Mouse (Mus musculus): ENCODE measurements around the gene Smndc1. TPM values are rescaled to one million over a fixed set of nuclear protein-coding genes. Genes with fewer than 3 reads are reported as not detected.
A peak's percentile ranks its signal among the peaks of the same experiment; 100 is the strongest.

Gene Smndc1
- polyA plus RNA-seq (2015; fragmentation: Nextera tagmentation; extraction: Ambion mirVana) = 35.8 and 40.0 TPM in 2 replicates

GRCm38 (mm10) chr19:53390495-53391007 is at the start of gene Smndc1:
Gene Smndc1, minus strand, starts transcription at chr19:53390578.
- Histone ChIP-seq H3K9ac (replicated peaks; ENCODE audit: low read depth) (peak within 1 kb of the TSS; percentile 99), H3K4me3 (ENCODE audit: low read depth, low read length) (peak within 1 kb of the TSS; percentile 97), H3K27ac (ENCODE audit: low read length) (peak within 1 kb of the TSS; percentile 100), H3K9me3 (ENCODE audit: low read length) (no peaks in the 10 kb centered on the region), H3K4me1 (ENCODE audit: insufficient read depth, low read depth, low read length) (peaks cover 8% of the 10 kb centered on the region; the same call in 1 of the 2 replicates), H3K4me2 (replicated peaks; ENCODE audit: low read depth, low read length) (peak within 1 kb of the TSS; percentile 73), H3K27me3 (replicated peaks; ENCODE audit: insufficient read depth, low read length) (no peaks in the 10 kb centered on the region), H3K36me3 (ENCODE audit: insufficient read depth, low read length) (peaks cover 25% of the 10 kb centered on the region; the same call in 1 of the 2 replicates)
- 1% methylated on average over 47 of the region's 48 CpGs for WGBS
- DNase-seq (ENCODE audit: low spot score) = peak; percentile 100
- ATAC-seq = peak; percentile 97
- TF ChIP-seq CTCF (IDR thresholded peaks at IDR 0.05) (no peak), EP300 (IDR thresholded peaks at IDR 0.05) (0 out of 2 replicates have a peak, but pooled peaks have one; percentile 64)

GRCm38 (mm10) chr19:53439340-53439739 is 49.0 kb upstream of the Smndc1 start:
- no peaks in the 10 kb centered on the region for H3K4me1 ChIP-seq (ENCODE audit: insufficient read depth, low read depth, low read length)
- 45% methylated on average over 7 of the region's 7 CpGs for WGBS
- ATAC-seq (no peak), DNase-seq (ENCODE audit: low spot score) (no peak)
- TF ChIP-seq CTCF (IDR thresholded peaks at IDR 0.05) (no peak), EP300 (IDR thresholded peaks at IDR 0.05) (no peak)
- no peaks in the 10 kb centered on the region for H3K9me3 ChIP-seq (ENCODE audit: low read length)
- no peak overlapping the region for H3K4me2 ChIP-seq (replicated peaks; ENCODE audit: low read depth, low read length)
- no peaks in the 10 kb centered on the region for H3K36me3 ChIP-seq (ENCODE audit: insufficient read depth, low read length)
- H3K9ac ChIP-seq (replicated peaks; ENCODE audit: low read depth) = no peak overlapping the region
- H3K4me3 ChIP-seq (ENCODE audit: low read depth, low read length) = no peak overlapping the region
- H3K27me3 ChIP-seq (replicated peaks; ENCODE audit: insufficient read depth, low read length) = no peaks in the 10 kb centered on the region
- no peak overlapping the region for H3K27ac ChIP-seq (ENCODE audit: low read length)

- Histone ChIP-seq H3K9ac (replicated peaks; ENCODE audit: low read depth) (no peak overlapping the region), H3K9me3 (ENCODE audit: low read length) (no peaks in the 10 kb centered on the region), H3K4me2 (replicated peaks; ENCODE audit: low read depth, low read length) (no peak overlapping the region), H3K4me1 (ENCODE audit: insufficient read depth, low read depth, low read length) (no peaks in the 10 kb centered on the region), H3K4me3 (ENCODE audit: low read depth, low read length) (no peak overlapping the region), H3K27me3 (replicated peaks; ENCODE audit: insufficient read depth, low read length) (no peaks in the 10 kb centered on the region), H3K27ac (ENCODE audit: low read length) (peak overlapping the region; percentile 20; the same call in 1 of the 2 replicates), H3K36me3 (ENCODE audit: insufficient read depth, low read length) (no peaks in the 10 kb centered on the region)
- 74% methylated on average over 8 of the region's 8 CpGs for WGBS
- no peak for TF ChIP-seq EP300 (IDR thresholded peaks at IDR 0.05)
- no peak for ATAC-seq
- DNase-seq (ENCODE audit: low spot score) = no peak
Measured at GRCm38 (mm10) chr19:53437991-53438390, 47.6 kb upstream of the Smndc1 start.

DNA sequence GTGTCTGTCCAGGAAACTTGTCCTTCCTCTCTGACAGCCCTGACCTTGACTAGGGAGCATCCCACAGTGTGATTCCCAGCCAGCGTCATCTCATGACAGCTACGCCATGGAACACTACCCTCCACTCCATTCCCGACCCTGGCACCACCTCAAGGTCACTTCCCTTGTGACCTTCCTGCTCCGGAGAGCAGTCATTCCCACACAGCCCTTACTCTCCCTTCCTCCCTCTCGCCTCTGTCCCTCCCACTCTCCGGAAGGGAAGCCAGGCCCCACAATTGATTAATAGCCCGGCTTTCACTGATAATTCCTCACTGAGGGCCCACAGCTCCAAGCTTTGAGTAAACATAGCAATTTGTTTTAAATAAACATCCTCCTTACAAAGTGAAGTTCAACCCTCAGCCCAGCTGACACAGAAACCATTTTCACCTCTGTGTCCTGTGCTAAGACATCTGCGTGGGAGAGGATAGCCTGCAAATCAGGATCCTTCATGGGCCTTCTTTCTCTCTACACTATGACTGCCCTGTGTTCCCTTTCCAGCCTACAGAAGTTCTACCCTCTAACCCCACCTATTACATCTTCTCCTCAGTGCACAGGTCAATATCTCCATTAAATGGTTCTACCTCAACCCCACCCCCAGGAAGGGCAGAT is 47.1 kb upstream of the Smndc1 start:
- TF ChIP-seq EP300 (IDR thresholded peaks at IDR 0.05) (peak; percentile 86), CTCF (IDR thresholded peaks at IDR 0.05) (no peak)
- peak; percentile 89 for ATAC-seq

DNA sequence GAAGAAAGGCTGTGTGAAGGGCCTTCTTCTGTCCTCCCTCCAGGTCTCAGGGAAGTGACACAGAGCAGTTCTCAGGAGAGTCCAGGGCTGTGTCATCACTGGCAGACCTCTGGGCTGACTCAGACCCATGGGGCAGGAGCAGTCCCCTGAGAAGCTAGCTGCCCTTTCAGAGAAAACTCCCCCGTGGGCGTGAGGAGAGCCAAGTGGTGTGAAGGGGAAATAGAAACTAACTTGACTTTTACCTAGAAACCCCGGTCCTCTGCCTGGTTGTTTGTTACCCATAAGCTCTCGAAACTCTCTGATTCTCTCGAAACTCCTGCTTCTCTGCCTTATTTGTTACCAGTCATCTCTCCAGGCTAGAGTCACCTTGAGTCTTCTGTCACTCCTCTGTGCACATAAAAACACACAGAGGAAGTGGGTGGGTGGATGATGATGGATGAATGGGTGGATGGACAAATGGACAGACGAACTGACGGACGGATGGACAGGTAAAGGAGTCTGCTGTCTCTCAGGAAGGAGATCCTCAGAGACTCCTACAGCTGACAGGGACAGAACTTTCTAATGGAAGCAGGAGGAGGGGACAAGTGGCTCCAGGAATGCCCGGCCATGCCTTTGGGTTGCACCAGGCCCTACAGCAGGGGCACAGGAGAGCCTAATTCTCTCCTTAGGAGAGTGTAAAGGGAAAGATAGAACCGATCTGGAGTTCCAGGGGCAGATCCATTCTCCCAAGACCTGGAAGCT is 43.7 kb upstream of the Smndc1 start:
- no peak overlapping the region for H3K27ac ChIP-seq (ENCODE audit: low read length)
- H3K4me1 ChIP-seq (ENCODE audit: insufficient read depth, low read depth, low read length) = no peaks in the 10 kb centered on the region
- TF ChIP-seq EP300 (IDR thresholded peaks at IDR 0.05) (no peak), CTCF (IDR thresholded peaks at IDR 0.05) (no peak)
- no peaks in the 10 kb centered on the region for H3K27me3 ChIP-seq (replicated peaks; ENCODE audit: insufficient read depth, low read length)
- DNase-seq (ENCODE audit: low spot score) = no peak
- H3K9me3 ChIP-seq (ENCODE audit: low read length) = no peaks in the 10 kb centered on the region
- WGBS = 67% methylated on average over 10 of the region's 10 CpGs
- no peak overlapping the region for H3K4me3 ChIP-seq (ENCODE audit: low read depth, low read length)
- H3K9ac ChIP-seq (replicated peaks; ENCODE audit: low read depth) = no peak overlapping the region
- no peak overlapping the region for H3K4me2 ChIP-seq (replicated peaks; ENCODE audit: low read depth, low read length)
- H3K36me3 ChIP-seq (ENCODE audit: insufficient read depth, low read length) = no peaks in the 10 kb centered on the region
- ATAC-seq = no peak

More for the DNA sequence above, 47.1 kb upstream of the Smndc1 start:
- H3K9ac ChIP-seq (replicated peaks; ENCODE audit: low read depth) = no peak overlapping the region
- no peaks in the 10 kb centered on the region for H3K9me3 ChIP-seq (ENCODE audit: low read length)
- H3K36me3 ChIP-seq (ENCODE audit: insufficient read depth, low read length) = no peaks in the 10 kb centered on the region
- peak overlapping the region; percentile 20; the same call in 1 of the 2 replicates for H3K27ac ChIP-seq (ENCODE audit: low read length)
- no peaks in the 10 kb centered on the region for H3K4me1 ChIP-seq (ENCODE audit: insufficient read depth, low read depth, low read length)
- WGBS = 26% methylated on average over 7 of the region's 8 CpGs
- peak; percentile 75 for DNase-seq (ENCODE audit: low spot score)
- H3K4me3 ChIP-seq (ENCODE audit: low read depth, low read length) = no peak overlapping the region
- H3K27me3 ChIP-seq (replicated peaks; ENCODE audit: insufficient read depth, low read length) = no peaks in the 10 kb centered on the region
- no peak overlapping the region for H3K4me2 ChIP-seq (replicated peaks; ENCODE audit: low read depth, low read length)

DNA sequence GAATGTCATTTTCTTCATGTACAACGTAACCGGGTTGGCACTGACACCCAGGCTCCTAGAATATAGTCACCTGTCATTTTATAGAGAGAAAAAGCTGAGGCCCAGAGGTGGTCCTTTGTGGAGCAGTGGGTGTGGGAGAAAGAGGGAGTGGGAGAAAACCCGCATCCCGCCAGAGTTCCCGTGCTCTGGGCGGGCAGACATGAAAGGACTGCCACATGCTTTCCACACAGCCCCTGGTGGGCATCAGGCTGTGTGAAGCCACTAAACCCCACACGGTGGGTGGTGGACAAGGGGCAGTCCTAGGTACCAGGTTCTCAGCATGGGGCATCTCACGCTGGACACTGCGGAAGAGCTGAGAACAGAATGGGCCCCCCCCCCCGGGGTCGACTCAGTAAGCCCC is 40.6 kb upstream of the Smndc1 start:
- H3K4me1 ChIP-seq (ENCODE audit: insufficient read depth, low read depth, low read length) = no peaks in the 10 kb centered on the region; the same call in 1 of the 2 replicates
- TF ChIP-seq EP300 (IDR thresholded peaks at IDR 0.05) = no peak
- TF ChIP-seq CTCF (IDR thresholded peaks at IDR 0.05) = no peak

More for the DNA sequence above, 40.6 kb upstream of the Smndc1 start:
- Histone ChIP-seq H3K4me2 (replicated peaks; ENCODE audit: low read depth, low read length) (no peak overlapping the region), H3K4me3 (ENCODE audit: low read depth, low read length) (no peak overlapping the region), H3K27me3 (replicated peaks; ENCODE audit: insufficient read depth, low read length) (no peaks in the 10 kb centered on the region), H3K27ac (ENCODE audit: low read length) (no peak overlapping the region), H3K9me3 (ENCODE audit: low read length) (no peaks in the 10 kb centered on the region), H3K9ac (replicated peaks; ENCODE audit: low read depth) (no peak overlapping the region), H3K36me3 (ENCODE audit: insufficient read depth, low read length) (no peaks in the 10 kb centered on the region)
- WGBS = 86% methylated on average over 11 of the region's 11 CpGs
- ATAC-seq (no peak), DNase-seq (ENCODE audit: low spot score) (no peak)

Data from lung, postnatal 0 days (tissue).